Mouse (Mus musculus) heart, embryonic 14.5 days (tissue): ENCODE results near the gene Zbtb43. TPM values are rescaled to one million over a fixed set of nuclear protein-coding genes. Genes with fewer than 3 reads are reported as not detected.

ENCODE experiments used
- ATAC-seq: fragments of 200-750 bp; cut with Nextera tagmentation; 2 replicates; pipeline ENCODE4 v1.8.0; 2017; ENCODE audit warnings: low read depth, moderate TSS enrichment; ENCODE audit not compliant: insufficient number of reproducible peaks, insufficient read depth, low FRiP score
- H3K27ac ChIP-seq, 2 experiments: fragments of 200-500 bp in 1 of 2; fragments of 300-500 bp in 1 of 2; sonication (generic) in 1 of 2; replicated peaks in 1 of 2; 2 replicates each; pipeline ENCODE4 v1.5.1; 2012 to 2014; ENCODE audit warnings: low read depth in 2 of 2, low read length in 2 of 2, control low read depth in 1 of 2, mild to moderate bottlenecking in 1 of 2, mixed read lengths in 1 of 2; ENCODE audit not compliant: control insufficient read depth in 1 of 2, insufficient read depth in 1 of 2
- H3K27me3 ChIP-seq: fragments of 300-500 bp; sonication (generic); 2 replicates; pipeline ENCODE4 v1.6.1; 2014; ENCODE audit warnings: mild to moderate bottlenecking, low read length, control low read depth; ENCODE audit not compliant: control insufficient read depth, insufficient read depth
- H3K36me3 ChIP-seq: fragments of 300-500 bp; sonication (generic); 2 replicates; pipeline ENCODE4 v1.6.1; 2014; ENCODE audit warnings: mild to moderate bottlenecking, control low read depth, low read length, mixed read lengths; ENCODE audit not compliant: control insufficient read depth, insufficient read depth
- H3K4me1 ChIP-seq, 2 experiments: fragments of 200-500 bp in 1 of 2; fragments of 300-500 bp in 1 of 2; sonication (generic) in 1 of 2; 2 replicates each; pipeline ENCODE4 v1.6.1; 2012 to 2014; ENCODE audit warnings: low read length in 2 of 2, control low read depth in 1 of 2, mixed read lengths in 1 of 2; ENCODE audit not compliant: control insufficient read depth in 2 of 2, insufficient read depth in 2 of 2
- H3K4me2 ChIP-seq: fragments of 300-500 bp; sonication (generic); 2 replicates; pipeline ENCODE4 v1.6.1; 2014; ENCODE audit warnings: mild to moderate bottlenecking, low read length
- H3K4me3 ChIP-seq, 2 experiments: fragments of 200-500 bp in 1 of 2; fragments of 300-500 bp in 1 of 2; sonication (generic) in 1 of 2; 2 replicates each; pipeline ENCODE4 v1.5.1; 2012 to 2014; ENCODE audit warnings: low read length in 2 of 2, mild to moderate bottlenecking in 2 of 2, control low read depth in 1 of 2, low read depth in 1 of 2, moderate library complexity in 1 of 2; ENCODE audit not compliant: control insufficient read depth in 1 of 2, insufficient read depth in 1 of 2
- H3K9ac ChIP-seq: fragments of 300-500 bp; sonication (generic); 2 replicates; pipeline ENCODE4 v1.6.1; 2014; ENCODE audit warnings: mild to moderate bottlenecking, low read length
- H3K9me3 ChIP-seq: fragments of 300-500 bp; sonication (generic); 2 replicates; pipeline ENCODE4 v1.6.1; 2016; ENCODE audit warnings: low read length, control low read depth; ENCODE audit not compliant: control insufficient read depth
- WGBS: fragments of 180-500 bp; shearing (Covaris S2); extraction: QIAGEN DNeasy Blood & Tissue Kit; methylation state at CpG from one replicate; pipeline ENCODE4 v1.1.7; 2014; 5-methylcytosine and 5-hydroxymethylcytosine counted together
- polyA plus RNA-seq: library from polyadenylated mRNA; unstranded; fragments of >200 nt; fragmentation: Nextera tagmentation; extraction: Ambion mirVana; gene quantifications from 2 replicates; pipeline ENCODE4 v1.2.1, GENCODE M21; 2014

The Zbtb43 gene
- polyA plus RNA-seq, 1 experiment from 2014 or later, result 16.7 TPM

GRCm38 (mm10) chr2:33401217-33401616 lies 67.1 kb downstream of the Zbtb43 start:
- Histone ChIP-seq H3K27me3 (no peaks in the 10 kb centered on the region), H3K4me3 (no peak overlapping the region), H3K4me1 (no peaks in the 10 kb centered on the region), H3K9me3 (no peaks in the 10 kb centered on the region), H3K9ac (no peak overlapping the region), H3K36me3 (peaks cover 4% of the 10 kb centered on the region; the same call in 1 of the 2 replicates), H3K4me2 (no peak overlapping the region), H3K27ac (no peak overlapping the region)
- ATAC-seq, result no peak
- WGBS, result 34% methylated on average over 3 of the region's 3 CpGs

GRCm38 (mm10) chr2:33400541-33400940 lies 67.8 kb downstream of the Zbtb43 start:
- Histone ChIP-seq H3K4me3 (no peak overlapping the region), H3K36me3 (no peaks in the 10 kb centered on the region), H3K9ac (no peak overlapping the region), H3K9me3 (no peaks in the 10 kb centered on the region), H3K4me1 (no peaks in the 10 kb centered on the region), H3K27me3 (no peaks in the 10 kb centered on the region), H3K27ac (no peak overlapping the region), H3K4me2 (no peak overlapping the region)
- 46% methylated on average over 5 of the region's 5 CpGs for WGBS
- no peak for ATAC-seq

Other genes starting within 250 kb of the Zbtb43 start
- 6.7 and 7.5 TPM in 2 replicates for gene Ralgps1, start 97.1 kb downstream of the Zbtb43 start, polyA plus RNA-seq
- 4.5 and 5.1 TPM in 2 replicates for gene Zbtb34, start 37.2 kb downstream of the Zbtb43 start, polyA plus RNA-seq
- gene Lmx1b, start 172.0 kb upstream of the Zbtb43 start, polyA plus RNA-seq, result 0.07 TPM in 1 of 2 replicates, not detected in the other